Mouse (Mus musculus) kidney, adult 11 months (tissue): ENCODE data around the gene Mms19.
"Not testable (repeated sequence)": the region's sequence is repeated elsewhere in the genome, so short reads cannot be mapped to it uniquely, and the experiment has no call there.

Experiments
- DNase-seq: peaks from one replicate; pipeline ENCODE4 v3.0.0; 2022

Mms19 gene

DNA sequence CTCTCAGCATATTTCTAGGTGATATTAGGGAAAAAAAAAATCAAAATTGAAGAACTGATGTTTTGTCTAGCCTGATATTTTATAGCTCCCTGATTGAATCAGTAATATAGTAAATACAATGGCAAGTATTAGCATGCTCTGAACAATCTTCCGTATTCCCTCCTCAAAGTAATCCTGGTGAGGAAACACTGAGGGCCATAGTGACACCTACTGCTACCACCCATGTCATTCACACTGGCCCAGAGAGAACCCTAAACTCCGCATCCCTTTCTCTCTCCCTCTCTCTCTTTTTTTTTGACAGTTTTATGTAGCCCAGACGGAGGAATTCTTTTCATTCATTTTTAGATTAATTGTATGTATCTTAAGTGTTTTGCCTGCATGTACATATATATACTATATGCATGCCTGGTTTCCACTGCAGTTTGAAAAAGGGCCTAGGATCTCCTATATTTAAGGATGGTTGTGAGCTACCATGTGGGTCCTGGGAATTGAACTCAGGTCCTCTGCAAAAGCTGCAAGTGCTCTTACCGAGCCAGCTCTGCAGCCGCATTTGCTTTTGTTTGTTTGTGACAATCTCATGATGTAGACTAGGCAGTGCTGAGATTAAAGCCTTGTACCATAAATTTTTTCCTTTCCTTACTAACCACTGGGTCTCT lies 60.4 kb downstream of the Mms19 start:
- DNase-seq, result no peak

DNA sequence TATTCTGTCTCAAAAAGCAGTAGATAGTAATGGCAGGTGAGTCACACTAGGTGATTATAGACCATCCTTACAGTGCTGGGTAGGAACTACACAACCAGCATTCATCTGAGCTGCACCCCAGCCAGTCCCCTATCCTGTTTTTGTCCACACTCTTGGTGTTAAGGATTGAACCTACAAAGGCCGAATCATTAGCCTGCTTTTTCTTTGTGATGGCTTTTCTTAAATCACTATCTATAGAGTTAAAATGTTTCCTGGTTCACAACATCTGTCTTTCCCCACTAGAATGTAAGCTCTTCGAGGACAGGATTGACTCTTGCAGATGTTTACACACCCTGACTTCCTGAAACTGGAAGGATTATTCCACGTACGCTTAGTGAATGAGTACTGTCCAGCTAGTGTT lies 61.5 kb downstream of the Mms19 start:
- DNase-seq, result no peak

DNA sequence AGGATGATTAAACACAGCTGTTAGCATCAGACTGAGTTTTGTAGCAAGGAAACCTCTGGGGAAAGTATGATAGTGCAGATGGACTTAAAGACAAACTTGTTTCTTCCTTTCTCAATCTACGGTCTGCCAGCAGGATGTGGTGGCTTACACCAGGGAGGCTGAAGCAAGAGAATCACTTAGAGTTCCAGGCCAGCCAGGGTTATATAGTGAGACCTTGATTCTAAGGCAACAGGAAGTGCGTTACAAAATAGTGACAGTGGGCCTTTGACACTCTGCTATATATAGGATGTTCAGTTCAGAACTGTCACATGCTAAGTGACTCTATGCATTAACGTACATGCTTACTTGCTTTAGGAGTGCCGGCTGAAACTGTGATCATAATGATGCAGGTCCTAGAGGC lies 64.1 kb downstream of the Mms19 start:
- DNase-seq, result no peak

DNA sequence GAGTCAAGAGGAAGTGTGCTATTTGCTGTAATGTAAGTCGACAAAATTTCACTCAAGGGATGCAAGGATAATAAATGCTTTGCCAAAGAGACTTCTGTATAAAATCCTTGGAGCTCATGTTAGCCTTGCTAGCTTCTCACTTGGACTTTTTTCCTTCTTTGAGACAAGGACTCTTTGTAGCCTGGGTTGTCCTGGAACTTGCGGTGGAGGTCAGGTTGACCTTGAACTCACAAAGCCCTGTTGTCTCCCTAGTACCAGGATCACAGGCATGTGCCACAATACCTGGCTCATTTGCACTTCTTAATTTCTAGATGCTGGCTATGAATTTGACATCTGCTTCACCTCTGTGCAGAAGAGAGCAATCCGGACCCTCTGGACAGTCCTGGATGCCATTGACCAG lies 65.7 kb downstream of the Mms19 start:
- DNase-seq, result no peak

DNA sequence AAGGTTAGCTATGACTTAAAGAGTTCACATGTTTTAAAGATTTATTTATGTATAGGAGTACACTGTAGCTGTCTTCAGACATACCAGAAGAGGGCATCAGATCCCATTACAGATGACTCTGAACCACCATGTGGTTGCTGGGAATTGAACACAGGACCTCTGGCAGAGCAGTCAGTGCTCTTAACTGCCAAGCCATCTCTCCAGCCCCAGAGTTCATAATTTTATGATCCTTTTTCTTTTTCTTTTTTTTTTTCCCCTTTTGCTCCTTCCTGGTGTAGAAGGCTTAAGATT lies 66.4 kb downstream of the Mms19 start:
- not testable (repeated sequence) for DNase-seq

DNA sequence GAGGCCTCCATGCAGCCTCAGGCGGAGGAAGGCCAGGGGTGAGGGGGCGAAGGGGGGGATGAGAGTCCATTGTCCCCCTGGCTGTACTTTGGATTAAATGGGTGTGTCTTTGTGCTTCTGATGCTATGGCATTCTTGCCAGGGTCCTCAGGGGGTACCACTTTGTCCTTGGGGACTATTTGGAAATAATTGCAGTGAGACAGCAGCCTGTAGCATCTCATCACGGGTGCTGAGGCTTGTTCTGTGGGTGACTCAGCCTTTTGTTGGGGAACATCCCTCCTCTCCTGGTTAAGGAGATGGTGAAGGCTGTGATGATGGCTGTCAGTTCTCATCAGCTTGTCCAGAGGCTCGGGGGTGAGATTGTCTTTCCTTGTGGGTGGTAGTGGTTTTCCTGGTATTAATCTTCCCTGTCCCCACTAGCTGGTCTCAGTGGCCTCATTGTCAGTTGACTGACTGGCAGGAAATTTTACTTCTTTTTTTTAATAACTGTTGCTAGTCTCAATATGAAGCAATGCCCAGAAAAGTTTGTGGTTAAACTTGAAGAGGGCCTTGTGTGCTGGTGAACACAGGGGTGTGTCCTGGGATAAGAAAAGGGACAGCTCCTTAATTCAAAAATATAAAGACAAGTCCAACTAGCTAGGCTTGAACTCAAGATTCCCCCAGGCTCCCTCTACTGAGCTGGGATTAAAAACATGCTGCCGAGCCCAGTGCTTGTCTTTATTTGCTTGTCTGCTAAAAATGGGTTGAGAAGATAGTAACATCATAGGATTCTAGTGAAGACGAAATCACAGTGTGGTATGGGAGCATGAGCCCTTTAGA lies 67.0 kb downstream of the Mms19 start:
- DNase-seq, result no peak

DNA sequence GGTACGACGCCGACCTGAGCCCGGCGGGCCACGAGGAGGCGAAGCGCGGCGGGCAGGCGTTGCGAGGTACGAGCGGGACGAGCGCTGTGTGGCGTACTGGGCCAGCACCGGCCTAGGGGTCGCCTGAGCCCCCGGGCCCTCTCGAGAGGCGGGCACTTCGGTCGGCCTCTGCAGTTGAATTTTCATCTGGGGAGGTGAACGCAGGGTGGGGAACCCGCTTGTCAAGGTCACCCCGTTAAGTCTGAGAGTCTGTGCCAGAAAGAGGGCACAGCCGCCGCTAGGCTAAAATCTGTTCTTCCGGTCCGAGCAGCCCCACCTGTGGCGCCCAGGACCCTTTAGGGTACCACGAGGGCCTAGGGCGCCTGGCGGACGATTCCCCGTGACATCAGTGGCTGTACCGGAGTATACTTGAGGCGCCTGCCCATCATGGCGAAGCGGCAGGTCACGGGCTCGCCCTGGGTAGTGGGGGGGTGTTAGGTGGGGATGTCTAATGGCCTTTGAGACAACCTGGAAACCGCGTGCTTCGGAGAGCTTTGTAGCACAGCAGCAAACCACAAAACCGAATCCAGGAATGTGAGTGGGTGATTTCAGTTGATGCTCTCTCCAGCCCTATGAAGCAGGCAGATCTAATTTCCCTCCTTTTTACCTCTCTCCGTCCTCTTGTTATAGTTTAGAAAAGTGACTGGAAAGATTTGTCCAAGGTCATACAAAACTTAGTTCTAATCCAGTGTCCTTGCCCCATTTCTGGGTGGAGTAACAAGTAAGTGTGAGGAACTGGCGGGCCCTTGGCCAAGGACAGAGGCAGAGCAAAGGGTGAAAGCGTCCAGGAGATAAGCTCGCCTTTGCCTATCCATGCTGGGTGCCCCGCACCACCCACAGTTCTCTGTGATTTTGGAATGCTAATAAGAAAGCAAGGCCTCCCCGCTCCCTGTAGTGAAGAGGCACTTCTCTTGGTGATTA lies 68.6 kb downstream of the Mms19 start:
- DNase-seq, result peak; percentile 52

DNA sequence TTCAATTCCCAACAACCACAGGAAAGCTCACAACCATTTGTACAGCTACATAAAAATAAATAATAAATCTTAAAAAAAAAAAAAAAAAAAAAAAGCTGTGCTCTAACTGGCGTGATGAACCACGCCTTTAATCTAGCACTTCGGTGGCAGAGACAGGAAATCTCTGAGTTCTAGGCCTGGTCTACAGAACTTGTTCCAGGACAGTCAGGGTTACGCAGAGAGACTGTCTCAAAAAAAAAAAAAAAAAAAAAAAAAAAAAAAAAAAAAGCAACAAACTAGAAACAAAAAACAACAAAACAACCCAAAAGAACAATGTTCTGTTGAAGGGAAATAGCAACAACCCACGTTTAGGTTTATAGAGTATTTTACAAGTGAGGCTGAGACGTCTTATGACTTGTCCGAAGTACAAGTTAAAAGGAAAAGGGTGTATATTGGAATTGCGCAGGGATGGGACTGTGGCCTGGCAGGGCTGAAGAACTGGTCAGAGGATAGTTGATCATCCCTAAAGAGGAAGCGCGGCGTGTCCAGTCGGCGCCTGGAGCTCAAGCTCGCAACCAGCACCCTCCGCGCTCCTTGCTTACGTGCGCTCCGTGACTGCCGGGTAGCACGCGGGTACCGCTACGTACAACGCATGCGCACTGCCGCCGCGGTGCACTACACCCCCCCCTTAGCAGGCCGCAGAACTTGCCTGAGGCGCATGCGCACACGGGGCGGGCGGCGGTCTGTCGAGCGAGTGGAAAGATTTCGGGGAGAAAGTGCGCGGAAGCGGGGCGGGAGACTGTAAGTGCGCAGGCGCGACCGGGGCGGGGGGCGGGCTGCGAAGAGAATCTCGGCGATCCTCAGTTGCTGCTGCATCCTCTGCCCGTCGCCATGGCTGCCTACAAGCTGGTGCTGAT lies 69.5 kb downstream of the Mms19 start, which contains the start of gene Pgam1:
Gene Pgam1 (plus strand): TSS at position 746 of the 896 bp plus-strand sequence.
- DNase-seq, result peak; percentile 94

DNA sequence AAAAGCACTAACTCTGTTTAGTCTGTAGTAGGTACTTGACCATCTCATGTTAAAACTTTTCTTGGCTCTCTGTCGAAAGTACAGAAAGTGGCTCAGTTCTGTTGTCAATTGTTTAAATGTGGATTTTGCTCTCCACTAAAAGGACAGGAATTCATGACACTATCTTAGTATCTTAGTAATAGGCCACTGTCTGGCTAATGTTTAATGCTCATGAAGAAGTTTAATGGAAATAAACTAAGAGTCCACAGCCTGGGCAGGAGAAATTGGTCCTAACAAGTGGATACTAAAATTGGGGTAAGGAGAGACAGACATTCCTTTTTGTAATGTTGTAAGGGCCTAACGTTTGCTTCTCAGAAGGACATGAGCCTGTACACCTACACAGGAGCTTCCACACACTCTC lies 70.6 kb downstream of the Mms19 start:
- no peak for DNase-seq

DNA sequence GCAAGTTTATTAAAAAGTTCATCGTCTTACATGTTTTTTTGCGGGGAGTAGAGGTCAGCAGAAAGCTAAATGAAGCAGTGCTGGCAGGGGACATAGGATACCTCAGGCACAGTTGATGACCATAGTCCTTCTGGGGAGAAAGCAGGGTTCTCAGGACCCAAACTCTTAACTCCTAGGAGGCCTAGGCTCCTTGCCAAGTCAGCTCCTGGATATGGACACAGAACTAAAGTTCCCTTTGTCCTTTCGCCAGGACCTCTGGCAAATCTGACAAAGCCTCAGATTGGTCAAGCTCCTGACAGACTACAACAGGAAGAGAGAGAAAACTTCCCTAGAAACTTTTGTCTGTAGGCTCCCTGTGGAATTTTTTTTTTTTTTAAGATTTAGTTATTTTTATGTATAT lies 72.2 kb downstream of the Mms19 start:
- DNase-seq, result no peak

DNA sequence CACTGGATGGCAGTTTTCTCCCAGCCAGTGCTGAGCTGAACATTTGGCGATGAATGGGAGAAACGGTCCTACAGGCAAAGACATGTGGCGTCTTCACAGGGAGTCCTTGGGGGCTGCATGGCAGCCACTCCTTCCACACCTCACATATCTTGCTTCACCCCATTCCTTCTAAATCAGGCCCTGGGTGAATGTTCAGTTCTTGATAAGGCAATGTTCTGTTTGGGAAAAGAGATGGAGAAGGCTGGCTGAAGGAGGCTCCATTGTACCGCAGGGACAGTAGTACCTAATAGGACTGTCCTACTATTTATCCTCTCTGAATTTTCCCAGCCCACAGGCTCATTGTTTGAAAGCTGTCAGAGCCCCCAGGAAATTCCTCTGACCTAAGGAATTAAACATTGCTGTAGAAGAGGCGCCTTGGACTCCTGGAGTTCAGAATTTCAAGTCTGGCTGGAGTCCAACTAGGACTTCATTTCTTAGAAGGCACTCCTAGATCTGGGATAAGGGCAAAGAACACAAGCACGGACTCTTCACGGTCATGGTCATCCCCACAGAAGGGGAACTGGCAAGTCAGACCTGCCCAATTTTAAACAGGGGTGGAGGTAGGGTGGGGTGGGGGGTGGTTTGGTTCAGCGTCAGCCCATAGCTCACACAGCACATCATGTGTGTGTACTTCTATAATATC lies 73.7 kb downstream of the Mms19 start:
- DNase-seq, result peak; percentile 28

DNA sequence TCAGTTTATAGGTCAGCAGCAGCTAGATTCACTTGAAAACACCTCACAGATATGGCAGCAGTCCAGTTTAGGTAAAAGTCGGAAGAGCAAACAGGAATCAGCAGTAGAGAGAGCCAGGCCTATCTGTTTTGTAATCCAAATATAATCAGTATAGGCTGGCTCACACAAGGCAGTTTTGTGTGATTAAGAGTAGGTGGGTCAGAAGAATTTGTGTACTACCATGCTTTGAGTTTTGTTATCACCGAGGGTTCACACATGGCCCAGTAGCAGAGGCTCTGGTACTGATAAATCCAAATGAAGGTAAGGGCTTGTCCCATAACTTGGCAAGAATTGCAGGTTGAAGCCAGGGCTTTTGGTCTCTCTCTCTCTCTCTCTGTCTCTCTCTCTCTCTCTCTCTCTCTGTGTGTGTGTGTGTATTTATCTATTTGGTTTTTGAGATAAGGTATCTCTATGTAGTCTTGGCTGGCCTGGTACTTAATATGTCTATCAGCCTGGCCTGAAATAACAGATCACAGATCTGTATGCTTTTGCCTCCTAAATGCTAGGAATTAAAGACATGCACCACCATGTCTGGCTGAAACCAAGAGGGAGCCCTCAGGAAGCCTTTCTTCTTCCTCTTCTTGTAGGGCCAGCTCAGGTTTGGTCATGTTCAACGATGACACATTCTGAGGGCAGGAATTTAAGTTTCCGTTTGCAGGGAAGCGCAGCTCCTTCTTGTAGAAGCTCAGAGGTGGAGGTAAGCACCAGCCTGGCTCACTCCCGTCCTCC lies 74.5 kb downstream of the Mms19 start:
- no peak for DNase-seq

DNA sequence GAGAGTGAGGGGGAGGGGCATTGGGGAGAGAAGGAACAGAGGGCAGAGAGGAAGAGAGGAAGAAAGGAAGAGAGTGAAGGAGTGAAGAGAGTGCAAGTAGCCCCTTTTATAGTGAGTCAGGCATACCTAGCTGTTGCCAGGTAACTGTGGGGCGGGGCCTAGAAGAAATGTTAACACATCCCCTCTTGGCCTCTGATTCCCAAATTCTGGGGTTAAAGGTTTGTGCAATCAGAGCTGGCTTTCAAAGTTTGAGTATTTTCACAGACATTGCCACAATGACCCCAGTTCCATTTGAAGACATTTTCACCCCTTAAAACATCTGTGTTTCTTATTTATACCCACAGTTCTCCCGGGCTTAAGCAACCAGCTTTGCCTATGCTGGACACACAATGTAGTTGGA lies 75.7 kb downstream of the Mms19 start:
- DNase-seq, result no peak

DNA sequence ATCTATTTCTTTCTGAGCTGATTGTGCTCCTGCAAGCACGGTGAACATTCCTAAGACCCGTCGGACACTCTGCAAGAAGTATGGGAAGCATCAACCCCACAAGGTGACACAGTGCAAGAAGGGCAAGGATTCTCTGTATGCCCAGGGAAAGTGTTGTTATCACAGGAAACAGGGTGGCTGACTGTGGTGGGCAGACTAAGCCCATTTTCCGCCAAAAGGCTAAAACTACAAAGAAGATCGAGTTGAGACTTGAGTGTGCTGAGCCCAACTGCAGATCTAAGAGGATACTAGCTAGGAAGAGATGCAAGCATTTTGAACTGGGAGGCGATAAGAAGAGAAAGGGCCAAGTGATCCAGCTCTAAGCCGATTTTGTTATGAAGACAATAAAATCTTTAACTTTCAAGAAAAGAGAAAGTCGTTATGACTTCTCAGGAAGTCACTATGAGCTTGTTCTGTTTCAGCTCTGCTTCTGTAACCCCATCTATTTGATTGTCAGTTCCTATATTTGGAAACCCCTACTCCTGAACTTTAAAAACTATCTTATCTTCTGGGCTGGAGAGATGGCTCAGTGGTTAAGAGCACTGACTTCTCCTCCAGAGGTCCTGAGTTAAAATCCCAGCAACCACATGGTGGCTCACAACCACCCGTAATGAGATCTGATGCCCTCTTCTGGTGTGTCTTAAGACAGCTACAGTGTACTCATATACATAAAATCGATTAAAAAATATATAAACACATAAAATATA lies 77.9 kb downstream of the Mms19 start:
- DNase-seq, result no peak

DNA sequence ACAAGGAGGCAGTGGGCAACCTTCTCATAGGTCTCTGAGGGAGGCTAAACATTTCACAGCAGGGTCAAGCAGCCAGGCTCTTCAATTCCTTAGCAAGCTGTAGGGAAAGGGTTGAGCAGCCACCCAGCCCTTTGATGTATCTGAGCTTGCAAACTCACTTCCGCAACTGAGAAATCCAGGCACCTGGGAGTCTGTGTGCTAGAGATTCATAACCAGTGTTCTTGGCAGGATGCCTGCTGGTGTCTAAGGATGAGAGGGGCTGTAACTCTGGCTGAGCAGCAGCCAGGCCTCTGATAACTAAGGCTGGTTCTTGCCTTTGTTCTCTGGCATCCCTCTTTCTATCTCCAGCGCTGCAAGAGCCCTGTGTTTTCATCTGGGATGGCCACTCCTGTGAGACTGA lies 79.3 kb downstream of the Mms19 start:
- DNase-seq, result no peak

DNA sequence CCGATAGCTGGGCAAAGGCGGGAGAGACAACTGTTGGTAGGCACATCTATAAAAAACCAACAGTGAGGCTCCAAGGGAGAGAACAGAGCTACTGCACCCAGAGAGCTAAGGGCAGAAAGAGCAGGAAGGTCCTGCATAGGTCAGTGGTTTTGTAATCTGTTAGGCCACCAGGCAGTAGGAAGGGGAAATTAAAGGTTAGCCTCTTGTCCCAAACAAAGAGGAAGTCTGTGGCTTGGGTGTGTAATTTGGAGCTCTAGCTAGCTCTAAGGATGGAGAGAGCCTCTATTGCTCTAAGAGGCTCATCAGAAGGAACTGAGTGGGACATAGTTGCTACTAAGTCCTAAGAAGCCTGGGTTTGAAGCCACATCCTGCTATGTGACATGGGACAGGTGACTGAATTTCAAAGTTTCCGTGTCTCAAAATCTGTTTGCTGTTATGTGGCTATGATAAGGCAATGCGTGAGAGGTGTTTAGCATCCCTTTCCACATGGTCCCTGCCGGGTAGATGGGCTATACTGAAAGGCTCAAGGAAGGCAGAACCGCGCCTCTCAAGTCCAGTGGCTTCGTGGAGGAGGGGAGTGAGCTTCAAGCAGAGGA lies 80.4 kb downstream of the Mms19 start:
- DNase-seq, result no peak

DNA sequence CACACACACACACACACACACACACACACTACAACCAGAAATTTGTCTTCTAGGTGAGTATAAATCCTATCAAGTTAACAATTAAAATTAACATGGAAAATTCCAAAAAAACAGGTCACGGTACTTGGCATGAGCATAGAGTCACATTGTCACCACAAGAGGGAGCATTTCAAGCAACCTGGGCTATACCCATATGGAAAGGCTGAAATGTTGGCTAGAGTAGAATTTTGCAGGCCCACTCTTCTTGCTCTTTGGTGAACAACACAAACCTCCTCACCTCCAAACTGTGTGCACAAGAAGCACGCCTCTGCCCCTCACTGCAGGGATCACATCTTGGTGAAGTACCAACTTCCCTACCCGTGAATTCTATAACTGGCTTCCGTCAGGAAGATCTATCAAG lies 82.1 kb downstream of the Mms19 start:
- DNase-seq, result peak; percentile 21

DNA sequence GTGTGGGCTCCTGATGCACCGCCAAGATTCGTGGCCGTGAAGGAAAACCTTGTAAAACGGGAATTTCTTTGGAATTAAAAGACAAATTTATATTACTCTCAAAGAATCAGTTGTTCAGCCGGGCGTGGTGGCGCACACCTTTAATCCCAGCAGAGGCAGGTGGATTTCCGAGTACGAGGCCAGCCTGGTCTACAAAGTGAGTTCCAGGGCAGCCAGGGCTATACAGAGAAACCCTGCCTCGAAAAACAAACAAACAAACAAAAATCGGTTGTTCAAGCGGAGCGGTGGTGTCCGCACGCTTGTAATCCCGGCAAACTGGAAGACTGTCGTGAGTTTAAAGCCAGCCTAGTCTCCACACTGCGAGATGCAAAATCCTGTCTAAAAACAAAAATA lies 84.6 kb downstream of the Mms19 start:
- no peak for DNase-seq

DNA sequence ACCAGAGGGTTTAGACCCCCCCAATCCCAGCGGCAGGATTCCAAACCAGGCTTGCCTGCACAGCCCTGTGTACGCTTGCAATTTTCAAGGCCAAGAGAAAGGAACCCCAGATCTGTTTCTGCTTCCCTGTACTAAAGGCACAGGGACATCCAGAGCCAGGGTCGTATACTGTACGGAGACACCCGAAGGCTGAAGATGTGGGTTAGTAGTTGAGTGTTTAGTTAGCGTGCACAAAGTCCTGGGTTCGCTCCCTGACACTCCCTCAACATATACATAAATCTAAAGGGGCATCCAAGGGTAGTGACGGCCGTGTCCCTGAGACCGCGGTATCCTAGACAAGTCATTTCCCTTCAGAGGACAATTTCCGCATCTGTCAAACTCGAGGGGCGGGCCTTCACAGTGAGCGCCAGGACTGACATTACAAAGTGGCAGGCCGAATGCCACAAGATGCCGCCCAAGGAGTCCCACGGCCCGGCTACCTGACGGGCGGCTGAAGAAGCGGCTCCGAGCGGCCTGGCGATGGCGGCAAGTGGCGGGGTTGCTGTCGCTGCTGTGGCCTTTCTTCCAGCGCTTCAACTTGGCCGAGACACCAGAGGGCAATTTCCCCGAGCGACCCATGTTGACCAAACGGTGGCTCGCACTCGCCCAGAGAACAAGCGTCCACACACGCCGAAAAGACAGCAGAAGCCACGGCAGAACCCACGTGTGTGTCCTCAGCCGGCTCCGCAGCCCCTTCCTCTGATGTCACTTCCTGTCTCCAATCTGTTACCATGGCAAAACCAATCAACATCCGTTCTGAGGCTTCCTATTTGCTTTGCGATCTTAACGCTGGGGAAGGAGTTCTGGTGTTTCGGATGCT lies 85.3 kb downstream of the Mms19 start, which contains the start of gene Rrp12:
Gene Rrp12 (minus strand): TSS at position 714 of the 859 bp plus-strand sequence.
- peak; percentile 81 for DNase-seq
